Mouse (Mus musculus): ENCODE data around the gene Rrp15.

GRCm38 (mm10) chr1:186700496-186700895, 48.7 kb downstream of the Rrp15 start:
- TF ChIP-seq CTCF (IDR thresholded peaks at IDR 0.05; ENCODE audit: low read depth, low read length) (no peak), POLR2A (IDR thresholded peaks at IDR 0.05; ENCODE audit: borderline replicate concordance, low read depth, low read length) (no peak)

All from bone marrow macrophage, adult 2 months (primary cell).